Mouse (Mus musculus) lung, postnatal 14 days (tissue): Measurements from ENCODE around the gene Hsh2d.
A peak's percentile ranks its signal among the peaks of the same experiment; 100 is the strongest.

Experiments
- DNase-seq: peaks from one replicate; pipeline ENCODE4 v3.0.0; 2021

The Hsh2d gene

GRCm38 (mm10) chr8:72190215-72190539 is 739 bp downstream of the Hsh2d start:
- DNase-seq: no peak

- DNase-seq: no peak
Measured at GRCm38 (mm10) chr8:72192065-72192464, 2.6 kb downstream of the Hsh2d start.

GRCm38 (mm10) chr8:72197997-72198396 is 8.6 kb downstream of the Hsh2d start:
- no peak for DNase-seq

GRCm38 (mm10) chr8:72208582-72208981 is 19.1 kb downstream of the Hsh2d start:
- DNase-seq: no peak

GRCm38 (mm10) chr8:72210222-72210621 is 20.8 kb downstream of the Hsh2d start:
- no peak for DNase-seq

- DNase-seq: no peak
Measured at GRCm38 (mm10) chr8:72210710-72211109, 21.3 kb downstream of the Hsh2d start.

GRCm38 (mm10) chr8:72211846-72212245 is 22.4 kb downstream of the Hsh2d start:
- DNase-seq: no peak

GRCm38 (mm10) chr8:72212751-72213150 is 23.3 kb downstream of the Hsh2d start, which contains the start of gene Cib3:
Gene Cib3 (minus strand): TSS chr8:72212837.
- DNase-seq: no peak

GRCm38 (mm10) chr8:72213536-72213935 is 24.1 kb downstream of the Hsh2d start, which contains the start of gene Gm11034:
Gene Gm11034 (minus strand): TSS chr8:72213636.
- DNase-seq: no peak

GRCm38 (mm10) chr8:72215060-72215459 is 25.6 kb downstream of the Hsh2d start:
- peak; percentile 49 for DNase-seq

- no peak for DNase-seq
Measured at GRCm38 (mm10) chr8:72215871-72216270, 26.4 kb downstream of the Hsh2d start.

GRCm38 (mm10) chr8:72218781-72219540 is 29.5 kb downstream of the Hsh2d start:
- no peak for DNase-seq

GRCm38 (mm10) chr8:72219541-72220363 is 30.3 kb downstream of the Hsh2d start, which contains the start of gene Fam32a:
Gene Fam32a (plus strand): TSS chr8:72219730.
- DNase-seq: peak; percentile 91

GRCm38 (mm10) chr8:72220758-72221157 is 31.3 kb downstream of the Hsh2d start:
- no peak for DNase-seq

- DNase-seq: no peak
Measured at GRCm38 (mm10) chr8:72222656-72223055, 33.2 kb downstream of the Hsh2d start.

- DNase-seq: peak; percentile 98
Measured at GRCm38 (mm10) chr8:72239499-72240402, 50.3 kb downstream of the Hsh2d start, which contains the start of gene Ap1m1. Gene Ap1m1 (plus strand): TSS chr8:72240018.

GRCm38 (mm10) chr8:72240403-72240763 is 50.9 kb downstream of the Hsh2d start:
- DNase-seq: no peak

GRCm38 (mm10) chr8:72240951-72241350 is 51.5 kb downstream of the Hsh2d start:
- no peak for DNase-seq

GRCm38 (mm10) chr8:72242226-72242625 is 52.8 kb downstream of the Hsh2d start:
- no peak for DNase-seq

GRCm38 (mm10) chr8:72244610-72245009 is 55.2 kb downstream of the Hsh2d start:
- no peak for DNase-seq
